Mouse (Mus musculus): ENCODE results near the gene Stip1. TPM values are rescaled to one million over a fixed set of nuclear protein-coding genes. Genes with fewer than 3 reads are reported as not detected.
"Not testable (repeated sequence)": the region's sequence is repeated elsewhere in the genome, so short reads cannot be mapped to it uniquely, and the experiment has no call there.

Gene Stip1
- 211 and 214 TPM in 2 replicates for polyA plus RNA-seq (2015; fragmentation: Nextera tagmentation; extraction: Ambion mirVana)

GRCm38 (mm10) chr19:7039841-7040636, at the start of gene Stip1:
Stip1 (minus strand) TSS chr19:7039967.
- H3K27me3 ChIP-seq (replicated peaks), result no peaks in the 10 kb centered on the region
- H3K9ac ChIP-seq, result peak within 1 kb of the TSS; percentile 91
- H3K36me3 ChIP-seq, result peaks cover 3% of the 10 kb centered on the region
- peaks cover 9% of the 10 kb centered on the region; the same call in 1 of the 2 replicates for H3K4me1 ChIP-seq (replicated peaks)
- WGBS, result under 1% methylated on average over 49 of the region's 49 CpGs
- H3K9me3 ChIP-seq, result no peaks in the 10 kb centered on the region
- H3K4me3 ChIP-seq (replicated peaks), result peak within 1 kb of the TSS; percentile 97
- H3K4me2 ChIP-seq (replicated peaks), result peak within 1 kb of the TSS; percentile 85
- H3K27ac ChIP-seq, result peak within 1 kb of the TSS; percentile 89
- ATAC-seq, result peak; percentile 99

- no peak overlapping the region for H3K27ac ChIP-seq
- ATAC-seq, result no peak
- H3K4me2 ChIP-seq (replicated peaks), result no peak overlapping the region
- 71% methylated on average over 5 of the region's 5 CpGs for WGBS
- H3K9me3 ChIP-seq, result no peaks in the 10 kb centered on the region
- H3K36me3 ChIP-seq, result no peaks in the 10 kb centered on the region
- no peak overlapping the region for H3K4me3 ChIP-seq (replicated peaks)
- H3K9ac ChIP-seq, result no peak overlapping the region
- peaks cover 4% of the 10 kb centered on the region; the same call in 1 of the 2 replicates for H3K4me1 ChIP-seq (replicated peaks)
- peaks cover 19% of the 10 kb centered on the region; the same call in 1 of the 2 replicates for H3K27me3 ChIP-seq (replicated peaks)
Observed at GRCm38 (mm10) chr19:7089050-7089449, 49.3 kb upstream of the Stip1 start.

GRCm38 (mm10) chr19:7088558-7088957, 48.8 kb upstream of the Stip1 start:
- Histone ChIP-seq H3K9ac (no peak overlapping the region), H3K27ac (no peak overlapping the region), H3K4me1 (replicated peaks) (peaks cover 4% of the 10 kb centered on the region; the same call in 1 of the 2 replicates), H3K4me2 (replicated peaks) (no peak overlapping the region), H3K4me3 (replicated peaks) (no peak overlapping the region), H3K9me3 (no peaks in the 10 kb centered on the region), H3K36me3 (no peaks in the 10 kb centered on the region), H3K27me3 (replicated peaks) (peaks cover 19% of the 10 kb centered on the region; the same call in 1 of the 2 replicates)
- WGBS, result 32% methylated on average over 9 of the region's 9 CpGs
- ATAC-seq, result no peak

- Histone ChIP-seq H3K4me1 (replicated peaks) (no peaks in the 10 kb centered on the region), H3K27me3 (replicated peaks) (peaks cover 23% of the 10 kb centered on the region), H3K9me3 (no peaks in the 10 kb centered on the region), H3K4me3 (replicated peaks) (no peak overlapping the region), H3K9ac (no peak overlapping the region), H3K27ac (no peak overlapping the region), H3K36me3 (no peaks in the 10 kb centered on the region), H3K4me2 (replicated peaks) (no peak overlapping the region)
- 61% methylated on average over 15 of the region's 15 CpGs for WGBS
- ATAC-seq, result no peak
Observed at GRCm38 (mm10) chr19:7084734-7085133, 45.0 kb upstream of the Stip1 start.

GRCm38 (mm10) chr19:7083035-7083794, 43.4 kb upstream of the Stip1 start:
- no peak overlapping the region for H3K27ac ChIP-seq
- no peak for ATAC-seq
- H3K4me2 ChIP-seq (replicated peaks), result no peak overlapping the region
- H3K9me3 ChIP-seq, result no peaks in the 10 kb centered on the region
- H3K4me3 ChIP-seq (replicated peaks), result no peak overlapping the region
- no peak overlapping the region for H3K9ac ChIP-seq
- peaks cover 14% of the 10 kb centered on the region for H3K27me3 ChIP-seq (replicated peaks)
- H3K4me1 ChIP-seq (replicated peaks), result no peaks in the 10 kb centered on the region
- H3K36me3 ChIP-seq, result no peaks in the 10 kb centered on the region
- 53% methylated on average over 14 of the region's 14 CpGs for WGBS

- H3K9me3 ChIP-seq, result no peaks in the 10 kb centered on the region
- no peak overlapping the region for H3K4me3 ChIP-seq (replicated peaks)
- no peak overlapping the region for H3K4me2 ChIP-seq (replicated peaks)
- H3K27me3 ChIP-seq (replicated peaks), result peaks cover 9% of the 10 kb centered on the region; the same call in 1 of the 2 replicates
- H3K27ac ChIP-seq, result no peak overlapping the region
- 45% methylated on average over 7 of the region's 7 CpGs for WGBS
- H3K9ac ChIP-seq, result no peak overlapping the region
- no peaks in the 10 kb centered on the region for H3K36me3 ChIP-seq
- no peak for ATAC-seq
- no peaks in the 10 kb centered on the region for H3K4me1 ChIP-seq (replicated peaks)
Observed at GRCm38 (mm10) chr19:7081516-7082266, 41.9 kb upstream of the Stip1 start.

GRCm38 (mm10) chr19:7078271-7078670, 38.5 kb upstream of the Stip1 start:
- Histone ChIP-seq H3K9me3 (no peaks in the 10 kb centered on the region), H3K4me3 (replicated peaks) (no peak overlapping the region), H3K27me3 (replicated peaks) (peaks cover 4% of the 10 kb centered on the region), H3K4me1 (replicated peaks) (no peaks in the 10 kb centered on the region), H3K9ac (no peak overlapping the region), H3K36me3 (no peaks in the 10 kb centered on the region), H3K27ac (no peak overlapping the region), H3K4me2 (replicated peaks) (no peak overlapping the region)
- 86% methylated on average over 7 of the region's 7 CpGs for WGBS
- ATAC-seq, result no peak

- ATAC-seq, result no peak
- no peak overlapping the region for H3K4me3 ChIP-seq (replicated peaks)
- H3K9me3 ChIP-seq, result no peaks in the 10 kb centered on the region
- WGBS, result 71% methylated on average over 9 of the region's 9 CpGs
- no peaks in the 10 kb centered on the region for H3K36me3 ChIP-seq
- H3K27ac ChIP-seq, result no peak overlapping the region
- no peak overlapping the region for H3K4me2 ChIP-seq (replicated peaks)
- H3K4me1 ChIP-seq (replicated peaks), result no peaks in the 10 kb centered on the region
- H3K9ac ChIP-seq, result no peak overlapping the region
- no peaks in the 10 kb centered on the region; the same call in 1 of the 2 replicates for H3K27me3 ChIP-seq (replicated peaks)
Observed at GRCm38 (mm10) chr19:7077666-7078065, 37.9 kb upstream of the Stip1 start.

- not testable (repeated sequence) for H3K36me3 ChIP-seq; H3K4me1 ChIP-seq (replicated peaks); H3K9ac ChIP-seq; H3K4me2 ChIP-seq (replicated peaks); ATAC-seq; H3K27ac ChIP-seq; H3K9me3 ChIP-seq; H3K4me3 ChIP-seq (replicated peaks); H3K27me3 ChIP-seq (replicated peaks)
- WGBS, result 74% methylated on average over 11 of the region's 11 CpGs
Observed at GRCm38 (mm10) chr19:7075336-7075735, 35.6 kb upstream of the Stip1 start.

- Histone ChIP-seq H3K9ac (no peak overlapping the region), H3K27me3 (replicated peaks) (peaks cover 10% of the 10 kb centered on the region), H3K4me2 (replicated peaks) (no peak overlapping the region), H3K9me3 (no peaks in the 10 kb centered on the region), H3K27ac (no peak overlapping the region), H3K4me3 (replicated peaks) (no peak overlapping the region), H3K4me1 (replicated peaks) (peaks cover 13% of the 10 kb centered on the region), H3K36me3 (no peaks in the 10 kb centered on the region)
- WGBS, result 49% methylated on average over 12 of the region's 12 CpGs
- ATAC-seq, result no peak
Observed at GRCm38 (mm10) chr19:7073997-7074781, 34.4 kb upstream of the Stip1 start.

- H3K9ac ChIP-seq, result no peak overlapping the region
- H3K36me3 ChIP-seq, result no peaks in the 10 kb centered on the region
- no peak overlapping the region for H3K4me2 ChIP-seq (replicated peaks)
- H3K9me3 ChIP-seq, result no peaks in the 10 kb centered on the region
- 65% methylated on average over 6 of the region's 6 CpGs for WGBS
- ATAC-seq, result no peak
- H3K27ac ChIP-seq, result no peak overlapping the region
- peaks cover 24% of the 10 kb centered on the region for H3K27me3 ChIP-seq (replicated peaks)
- peaks cover 22% of the 10 kb centered on the region for H3K4me1 ChIP-seq (replicated peaks)
- no peak overlapping the region for H3K4me3 ChIP-seq (replicated peaks)
Observed at GRCm38 (mm10) chr19:7072221-7072620, 32.5 kb upstream of the Stip1 start.

Measured in intestine, embryonic 15.5 days (tissue).